20 mouse cellular contexts compared by ENCODE assay signal in the genomic region with DNA sequence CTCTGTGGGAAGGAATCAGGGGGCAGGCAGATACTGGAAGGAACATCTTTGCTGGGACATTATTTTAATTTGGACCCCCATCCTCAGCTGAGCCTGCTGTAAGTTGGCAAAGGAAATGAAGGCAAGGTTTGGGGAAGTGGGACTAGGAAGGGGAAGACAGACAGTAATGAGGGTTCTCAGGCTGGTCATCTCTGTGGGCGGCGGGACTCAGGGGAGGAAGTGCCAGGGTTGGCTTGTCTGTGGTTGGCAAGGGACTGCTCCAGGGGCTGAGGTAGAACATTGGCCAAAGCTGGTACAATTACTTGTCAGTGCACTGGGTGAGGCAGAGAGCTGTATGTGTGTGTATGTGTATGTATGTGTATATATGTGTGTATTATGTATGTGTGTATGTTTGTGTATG.
A peak's percentile ranks its signal among the peaks of the same experiment; 100 is the strongest.
DNase-seq lines count a peak whose midpoint lies in the region; ATAC-seq lines count a peak whose summit lies in the region.
"Had no signal": no experiment of that assay in that cellular context is flagged by ENCODE, and none has a peak within 500 bp of the region (broad histone marks: within the 10 kb centered on the region; RNA-seq: fewer than 3 reads in every experiment).

No protein-coding gene starts in this region.

- H3K36me3 ChIP-seq in liver, embryonic 12.5 days: no peaks in the 10 kb centered on the region
- H3K36me3 ChIP-seq: G1E; heart, embryonic 15.5 days; limb, embryonic 12.5 days had no signal

- peaks cover 39% of the 10 kb centered on the region for H3K27me3 ChIP-seq in liver, embryonic 12.5 days (replicated peaks)
- H3K27me3 ChIP-seq: limb, embryonic 12.5 days had no signal

- H3K27ac ChIP-seq in liver, embryonic 12.5 days: no peak overlapping the region
- H3K27ac ChIP-seq: heart, embryonic 15.5 days; layer of hippocampus, adult 2 months; limb, embryonic 12.5 days; liver, embryonic 14.5 days had no signal

- DNase-seq in layer of hippocampus, adult 11-12 months (ENCODE audit: low spot score): peak; percentile 45
- DNase-seq in layer of hippocampus, postnatal 25 days (ENCODE audit: extremely low spot score in 1 of 2, low spot score in 1 of 2): no peak
- DNase-seq in B cell, adult 2 months: peak; percentile 17 to 25
- DNase-seq in adrenal gland, adult 18-20 months (ENCODE audit: low spot score in 2 of 2): no peak
- DNase-seq: cerebellum, adult 11-12 months; cerebellum, postnatal 36 days; right cerebral cortex, postnatal 14 days; thymus, adult 18-20 months had no signal

- H3K9me3 ChIP-seq in liver, embryonic 12.5 days (replicated peaks): no peaks in the 10 kb centered on the region
- H3K9me3 ChIP-seq: G1E; heart, embryonic 15.5 days; limb, embryonic 12.5 days; megakaryocyte, embryonic 14.5 days had no signal

- H3K4me3 ChIP-seq in liver, embryonic 12.5 days: no peak overlapping the region
- H3K4me3 ChIP-seq: erythroblast, embryonic 14.5 days; heart, embryonic 15.5 days; layer of hippocampus, adult 2 months; limb, embryonic 12.5 days; megakaryocyte, embryonic 14.5 days had no signal

- no peak overlapping the region for H3K9ac ChIP-seq in liver, embryonic 12.5 days
- H3K9ac ChIP-seq: heart, embryonic 15.5 days; limb, embryonic 12.5 days; liver, embryonic 14.5 days had no signal

- no peaks in the 10 kb centered on the region for H3K4me1 ChIP-seq in liver, embryonic 12.5 days
- H3K4me1 ChIP-seq: heart, embryonic 15.5 days; limb, embryonic 12.5 days; megakaryocyte, embryonic 14.5 days had no signal

- H3K4me2 ChIP-seq in liver, embryonic 12.5 days: no peak overlapping the region
- H3K4me2 ChIP-seq: heart, embryonic 15.5 days; limb, embryonic 12.5 days had no signal

- 41% methylated on average over 2 of the region's 2 CpGs for WGBS in liver, embryonic 12.5 days (ENCODE audit: insufficient replicate concordance)

- ATAC-seq in granulocyte monocyte progenitor cell, adult 5-6 weeks (replicated peaks; ENCODE audit: poor library complexity, severe bottlenecking): peak; percentile 99
- ATAC-seq in megakaryocyte, adult 5-6 weeks (ENCODE audit: poor library complexity, severe bottlenecking): peak; percentile 98
- no peak for ATAC-seq in liver, embryonic 12.5 days
- ATAC-seq: forebrain, embryonic 16.5 days; inflammation-experienced regulatory T-cells, adult 6 months had no signal

Comparison
In these comparisons a context has a peak if more than half of its experiments do, and no peak if none do; other contexts are left out.
1. DNase-seq: peak in layer of hippocampus, adult 11-12 months (single experiment) and B cell, adult 2 months (2 of 2); none in layer of hippocampus, postnatal 25 days (0 of 2) and adrenal gland, adult 18-20 months (0 of 2).